Mouse (Mus musculus) cerebellum, adult 9-10 months (tissue): Measurements from ENCODE around the gene Hook2.

ENCODE experiments used
- DNase-seq: peaks from one replicate; pipeline ENCODE4 v3.0.0; 2022

Hook2 gene

DNA sequence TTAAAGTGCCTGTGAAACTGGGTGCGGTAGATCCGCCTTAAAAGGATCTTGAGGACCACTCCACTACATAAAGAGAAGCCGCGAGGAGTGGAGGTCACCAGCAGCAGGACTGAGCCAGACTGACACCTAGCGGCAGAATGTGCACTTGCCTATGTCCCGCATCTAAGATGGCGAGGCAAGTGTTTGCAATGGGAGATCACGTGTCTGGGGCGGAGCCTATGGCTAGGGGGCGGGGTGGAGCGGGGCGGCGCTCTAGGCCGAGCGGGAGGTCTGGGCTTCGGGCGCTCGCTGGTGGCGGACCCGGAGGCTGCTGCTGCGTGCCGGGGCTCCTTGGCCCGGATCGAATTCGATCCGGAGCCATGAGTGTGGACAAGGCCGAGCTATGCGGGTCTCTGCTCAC is at the start of gene Hook2:
Gene Hook2 (plus strand): TSS at position 255 of the 400 bp plus-strand sequence.
- peak; percentile 98 for DNase-seq

DNA sequence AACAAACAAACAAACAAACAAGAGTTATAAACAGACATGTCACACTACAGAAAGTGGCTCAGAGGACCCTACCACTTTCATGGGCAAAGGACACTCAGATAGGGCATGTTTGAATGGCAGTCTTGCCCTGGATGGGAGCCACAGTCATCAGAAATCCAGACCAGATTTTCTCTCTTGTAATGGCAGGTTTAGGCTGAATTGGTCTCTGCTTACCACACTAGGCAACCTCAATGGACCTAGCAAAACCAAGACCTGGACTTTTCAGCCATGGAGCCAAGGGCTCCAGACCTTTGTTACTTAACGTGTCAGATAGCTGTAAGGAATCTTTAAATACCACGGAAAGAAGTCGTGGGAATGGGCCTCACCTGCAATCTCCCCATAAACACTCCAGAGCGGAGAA is 46.7 kb upstream of the Hook2 start:
- no peak for DNase-seq

- DNase-seq = peak; percentile 81
Observed at GRCm38 (mm10) chr8:84944478-84945160, 45.8 kb upstream of the Hook2 start.

DNA sequence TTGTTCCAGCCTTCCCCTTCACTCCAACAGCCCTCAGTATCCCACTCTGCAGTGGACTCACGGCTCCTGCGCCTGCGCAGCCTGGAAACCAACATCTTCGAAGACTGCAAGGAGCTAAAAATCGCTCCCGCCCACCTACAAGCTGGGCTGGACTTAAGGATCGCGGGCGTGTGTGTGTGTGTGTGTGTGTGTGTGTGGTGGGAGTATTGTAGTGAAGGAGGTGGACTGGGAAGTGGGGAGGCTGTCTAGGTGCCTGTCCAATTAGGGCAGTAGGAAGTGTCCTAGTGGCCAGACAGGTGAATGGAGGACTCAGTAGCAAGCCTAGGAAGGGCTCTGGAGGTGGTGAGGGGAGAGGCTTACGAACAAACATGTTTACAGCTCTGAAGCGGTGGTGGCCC is 45.2 kb upstream of the Hook2 start:
- DNase-seq = peak; percentile 73

DNA sequence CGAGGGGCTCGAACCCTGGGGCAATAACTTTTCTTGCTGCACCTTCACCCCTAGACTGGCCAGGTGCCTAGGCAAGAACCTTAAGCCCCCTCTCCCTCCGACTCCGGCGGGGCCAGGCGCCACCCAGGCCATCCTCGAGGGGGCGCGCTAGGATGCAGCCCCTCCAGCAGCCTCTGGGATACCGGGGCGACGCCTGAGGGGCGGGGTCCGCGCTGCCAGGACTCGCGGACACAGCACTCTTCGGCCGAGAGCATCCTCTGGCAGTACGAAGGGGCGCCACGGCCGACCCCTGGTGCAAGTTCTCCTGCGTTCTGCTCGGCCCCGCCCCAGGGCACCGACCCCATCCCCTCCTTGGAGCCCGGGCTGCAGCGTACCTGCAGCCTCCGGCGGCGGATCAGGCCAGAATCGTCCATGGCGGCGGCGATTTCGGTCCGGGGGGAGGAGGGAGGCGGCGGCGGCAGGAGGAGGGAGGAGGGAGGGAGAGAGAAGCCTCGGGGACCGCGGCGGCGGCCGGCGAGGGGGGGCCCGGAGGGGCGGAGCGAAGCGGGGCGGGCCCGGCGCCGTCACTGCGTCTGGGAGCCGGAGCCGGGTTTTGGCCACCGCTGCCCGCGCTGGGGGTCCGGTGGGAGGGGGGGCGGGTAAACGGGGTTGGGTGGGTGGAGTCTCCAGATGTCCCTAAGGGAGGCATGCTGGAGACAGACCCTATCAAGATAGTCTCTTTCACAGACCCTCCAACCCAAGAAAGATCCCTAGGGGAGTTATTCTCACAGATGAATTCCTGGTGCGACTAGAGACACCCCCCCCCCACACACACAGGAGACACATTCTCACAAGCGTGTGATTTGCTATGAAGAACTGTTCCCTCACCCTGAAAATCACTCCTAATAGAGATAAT is 44.5 kb upstream of the Hook2 start:
- peak; percentile 78 for DNase-seq

DNA sequence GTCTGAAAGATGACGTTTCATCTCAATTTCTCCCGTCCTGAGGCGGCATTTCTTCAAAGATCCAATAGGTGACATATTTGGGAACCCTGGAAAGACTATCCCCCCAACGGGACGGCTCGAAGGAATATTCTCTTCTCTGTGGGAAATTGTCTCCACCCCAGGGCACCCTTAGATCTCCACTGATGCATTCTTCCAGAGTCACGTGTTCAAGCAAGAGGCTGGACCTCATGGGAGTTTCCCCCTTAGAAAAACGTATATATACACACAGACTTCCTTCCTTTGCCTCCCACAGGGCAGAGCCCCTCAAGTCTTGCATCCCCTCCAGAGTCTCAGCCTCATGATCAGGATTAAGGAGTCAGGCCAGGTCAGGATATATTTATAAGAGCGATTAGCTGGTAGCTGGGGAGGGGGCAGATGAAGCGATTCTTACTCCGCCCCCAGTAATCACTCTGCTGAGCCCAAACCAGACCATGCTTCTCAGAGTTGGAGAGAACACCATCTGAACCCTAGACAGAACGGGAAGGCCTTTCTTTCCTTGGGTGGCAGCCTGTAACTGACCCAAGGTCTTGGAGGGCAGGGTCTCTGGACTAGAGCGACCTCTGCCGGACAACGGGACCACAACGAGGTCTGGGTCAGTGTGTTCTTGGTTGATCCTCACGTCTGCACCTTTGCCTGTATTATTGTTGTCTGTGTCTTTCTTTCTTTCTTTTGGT is 43.7 kb upstream of the Hook2 start, which contains the start of gene Rtbdn:
Gene Rtbdn (plus strand): TSS at position 464 of the 713 bp plus-strand sequence.
- DNase-seq = peak; percentile 82

DNA sequence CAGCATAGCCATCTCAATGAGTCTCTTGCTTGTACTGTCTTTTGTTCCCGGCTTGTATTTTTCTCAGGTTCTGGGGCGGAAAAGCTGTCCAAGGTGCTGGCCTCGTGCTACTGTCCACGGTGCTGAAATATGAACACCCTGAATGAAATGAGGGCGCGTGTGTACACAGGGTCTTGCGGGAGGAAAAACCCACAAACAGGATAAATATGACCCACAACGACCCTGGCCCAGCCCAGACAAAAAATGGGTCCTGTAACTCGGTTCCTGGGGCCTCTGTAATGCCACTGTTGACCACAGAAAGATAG is 43.2 kb upstream of the Hook2 start:
- no peak for DNase-seq

- no peak for DNase-seq
Observed at GRCm38 (mm10) chr8:84949753-84950152, 40.6 kb upstream of the Hook2 start.

DNA sequence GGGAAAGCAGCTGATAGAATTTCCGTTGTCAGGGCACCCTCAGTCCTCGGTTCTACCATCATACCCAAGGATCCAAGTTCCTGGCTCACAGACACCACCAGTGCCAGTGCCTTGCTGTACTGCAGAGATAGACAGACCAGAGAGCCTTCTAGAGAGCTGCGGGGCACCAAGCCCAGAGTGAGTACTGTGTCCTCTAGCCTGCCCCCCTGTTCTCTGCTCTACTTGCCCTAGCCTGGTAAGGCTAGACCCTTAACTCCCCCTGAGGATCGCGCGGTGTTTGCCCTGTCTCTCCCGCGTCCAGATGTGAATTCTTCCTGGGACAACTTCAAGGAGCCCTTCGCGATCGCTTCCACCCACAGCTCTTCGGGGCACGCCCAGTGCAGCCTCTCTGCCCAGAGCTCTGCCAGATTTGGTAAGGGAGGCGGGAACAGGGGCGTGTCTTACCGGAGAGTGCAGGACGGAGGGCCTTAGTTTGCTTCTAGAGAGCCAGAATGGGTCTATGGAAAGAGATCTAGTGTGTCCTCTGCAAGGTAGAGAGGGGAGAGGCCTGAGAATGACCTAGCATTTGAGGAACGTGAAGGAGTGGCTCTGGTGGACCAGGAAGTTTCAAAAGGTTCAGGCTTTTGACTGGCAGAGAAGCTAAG is 37.7 kb upstream of the Hook2 start:
- no peak for DNase-seq

GRCm38 (mm10) chr8:84956768-84957167 is 33.6 kb upstream of the Hook2 start:
- DNase-seq = peak; percentile 90

- no peak for DNase-seq
Observed at GRCm38 (mm10) chr8:84959811-84960210, 30.6 kb upstream of the Hook2 start.

DNA sequence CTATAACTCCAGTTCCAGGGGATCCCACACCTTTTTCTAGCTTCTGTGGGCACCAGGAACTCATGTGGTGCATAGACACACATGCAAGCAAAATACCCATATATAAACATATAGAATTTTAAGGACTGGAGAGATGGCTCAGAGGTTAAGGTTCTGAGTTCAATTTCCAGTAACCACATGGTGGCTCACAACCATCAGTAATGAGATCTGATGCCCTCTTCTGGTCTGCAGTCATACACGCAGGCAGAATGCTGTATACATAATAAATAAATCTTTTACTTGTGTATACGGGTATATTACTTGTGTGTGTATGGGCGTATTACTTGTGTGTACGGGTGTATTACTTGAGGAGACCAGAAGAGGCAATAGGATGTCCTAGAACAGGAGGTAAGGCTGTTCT is 26.5 kb upstream of the Hook2 start:
- no peak for DNase-seq

- DNase-seq = peak; percentile 96
Observed at GRCm38 (mm10) chr8:84965731-84966291, 24.6 kb upstream of the Hook2 start.

DNA sequence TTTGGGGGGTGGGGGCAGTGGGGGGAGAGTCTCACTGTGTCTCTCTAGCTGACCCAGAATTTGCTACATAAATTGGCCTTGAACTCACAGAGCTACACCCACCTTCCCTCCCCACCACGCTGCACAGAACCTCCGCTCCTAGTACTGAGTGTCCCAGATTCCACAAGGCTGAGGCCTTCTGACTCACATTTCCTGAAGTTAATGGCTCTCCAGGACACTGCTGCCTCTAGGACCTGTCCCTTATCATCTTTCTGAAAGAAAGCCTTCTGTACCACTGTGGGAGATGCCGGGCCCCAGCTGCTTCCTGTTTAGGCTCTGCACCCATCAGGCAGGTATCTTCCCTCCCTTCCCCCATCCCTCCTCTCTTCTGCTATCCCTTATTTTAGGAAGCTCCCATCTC is 23.8 kb upstream of the Hook2 start:
- DNase-seq = peak; percentile 56

DNA sequence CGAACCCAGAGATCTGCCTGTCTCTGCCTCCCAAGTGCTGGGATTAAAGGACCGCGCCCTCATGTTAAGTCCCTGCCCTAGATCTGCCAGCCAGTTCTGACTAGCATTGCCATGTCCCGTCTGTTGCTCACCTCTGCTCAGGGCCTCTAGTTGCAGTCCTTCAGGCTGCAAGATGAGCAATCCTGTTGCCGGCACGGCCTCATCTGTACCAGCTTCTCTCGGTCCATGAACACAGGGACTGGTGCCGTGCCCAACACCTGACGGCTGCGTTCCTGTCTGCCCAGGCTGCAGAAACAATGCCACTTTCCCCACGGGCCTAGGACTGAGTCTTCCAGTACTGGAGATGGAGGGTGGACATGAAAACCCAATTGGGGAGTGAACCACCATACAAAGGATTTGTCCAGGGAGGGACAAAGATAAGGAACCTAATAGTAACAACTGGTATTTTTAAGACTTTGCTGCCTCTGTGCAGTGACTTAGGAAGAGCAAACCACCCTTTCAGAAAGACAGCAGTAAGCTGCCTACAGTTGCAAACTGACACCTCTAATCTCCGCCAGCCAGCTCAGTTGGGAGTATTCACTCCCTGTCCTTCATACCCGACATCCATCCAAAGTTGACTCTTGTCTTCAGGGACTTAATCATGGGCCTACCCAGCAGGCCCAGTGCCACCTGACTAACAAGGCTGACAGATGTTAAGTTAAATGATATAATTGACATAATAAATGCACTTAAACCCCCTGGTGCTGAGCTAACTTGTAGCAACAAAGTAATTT is 22.7 kb upstream of the Hook2 start:
- DNase-seq = no peak

GRCm38 (mm10) chr8:84968650-84969049 is 21.8 kb upstream of the Hook2 start:
- DNase-seq = no peak

GRCm38 (mm10) chr8:84969241-84970134 is 20.9 kb upstream of the Hook2 start, which contains the start of the genes Gm49661, Prdx2 and Rnaseh2a:
TSS of gene Gm49661 (minus strand) at chr8:84969433.
TSS of gene Prdx2 (plus strand) at chr8:84969587.
TSS of gene Rnaseh2a (minus strand) at chr8:84969767.
- DNase-seq = peak; percentile 78

GRCm38 (mm10) chr8:84970135-84970790 is 20.1 kb upstream of the Hook2 start:
- peak; percentile 47 for DNase-seq

- DNase-seq = peak; percentile 42
Observed at GRCm38 (mm10) chr8:84970913-84971312, 19.5 kb upstream of the Hook2 start.

GRCm38 (mm10) chr8:84973079-84973478 is 17.3 kb upstream of the Hook2 start:
- no peak for DNase-seq
